ENCODE assay signal across 19 mouse cellular contexts in the genomic region with DNA sequence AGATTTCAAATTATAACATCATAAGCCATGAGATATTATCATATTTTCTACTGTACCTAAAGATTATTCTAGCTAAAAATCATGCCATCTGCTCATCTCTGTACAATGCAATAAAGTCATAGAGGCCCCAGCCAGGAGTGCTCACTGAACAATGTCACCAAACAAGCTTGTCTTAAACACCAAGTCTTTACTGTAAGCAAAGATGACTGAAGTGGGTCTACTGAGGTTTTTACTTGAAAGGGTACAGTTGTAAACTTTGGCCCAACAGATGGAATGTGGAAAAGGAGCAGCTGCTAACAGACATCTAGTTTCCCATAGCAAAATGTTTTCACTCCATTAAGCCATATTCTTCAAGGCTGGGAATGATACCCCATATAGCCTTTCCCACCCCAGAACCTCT. TPM values are rescaled to one million over a fixed set of nuclear protein-coding genes. Genes with fewer than 3 reads are reported as not detected.
"Had no signal": no experiment of that assay in that cellular context is flagged by ENCODE, and none has a peak within 500 bp of the region (broad histone marks: within the 10 kb centered on the region; RNA-seq: fewer than 3 reads in every experiment).

No protein-coding gene starts in this region.

- H3K4me3 ChIP-seq: limb, embryonic 15.5 days; liver, embryonic 12.5 days; midbrain, embryonic 10.5 days; midbrain, embryonic 12.5 days; myocyte; neural tube, embryonic 13.5 days; neural tube, embryonic 15.5 days; stomach, embryonic 15.5 days had no signal

- H3K9ac ChIP-seq: limb, embryonic 15.5 days; liver, embryonic 12.5 days; liver, embryonic 14.5 days; midbrain, embryonic 12.5 days; neural tube, embryonic 13.5 days; neural tube, embryonic 15.5 days; stomach, embryonic 15.5 days had no signal

- H3K27me3 ChIP-seq: limb, embryonic 15.5 days; liver, embryonic 12.5 days; midbrain, embryonic 12.5 days; neural tube, embryonic 13.5 days; neural tube, embryonic 15.5 days; stomach, embryonic 15.5 days had no signal

- H3K4me2 ChIP-seq: limb, embryonic 15.5 days; liver, embryonic 12.5 days; midbrain, embryonic 12.5 days; neural tube, embryonic 13.5 days; neural tube, embryonic 15.5 days; stomach, embryonic 15.5 days had no signal

- H3K9me3 ChIP-seq: limb, embryonic 15.5 days; liver, embryonic 12.5 days; midbrain, embryonic 10.5 days; midbrain, embryonic 12.5 days; neural tube, embryonic 13.5 days; neural tube, embryonic 15.5 days; stomach, embryonic 15.5 days had no signal

- DNase-seq: midbrain, embryonic 14.5 days; retina, postnatal 1 day; right cerebral cortex, adult 18-20 months; right cerebral cortex, postnatal 25 days; right cerebral cortex, postnatal 4 days; spleen, adult 18-20 months; thymus, adult 18-20 months; thymus, postnatal 14 days; thymus, postnatal 36 days had no signal

- H3K4me1 ChIP-seq: limb, embryonic 15.5 days; liver, embryonic 12.5 days; midbrain, embryonic 10.5 days; midbrain, embryonic 12.5 days; neural tube, embryonic 13.5 days; neural tube, embryonic 15.5 days; stomach, embryonic 15.5 days had no signal

- H3K27ac ChIP-seq: limb, embryonic 15.5 days; liver, embryonic 12.5 days; liver, embryonic 14.5 days; midbrain, embryonic 10.5 days; midbrain, embryonic 12.5 days; neural tube, embryonic 13.5 days; neural tube, embryonic 15.5 days; stomach, embryonic 15.5 days had no signal

- H3K36me3 ChIP-seq: limb, embryonic 15.5 days; liver, embryonic 12.5 days; midbrain, embryonic 10.5 days; midbrain, embryonic 12.5 days; neural tube, embryonic 13.5 days; neural tube, embryonic 15.5 days; stomach, embryonic 15.5 days had no signal

- ATAC-seq: liver, embryonic 12.5 days; midbrain, embryonic 16.5 days had no signal

RNA-seq across cellular contexts. Expression of gene Gucy1a1, which starts 35.9 kb away (rescaled TPM):
- polyA plus RNA-seq: myocyte had no signal
